Mouse (Mus musculus) myocyte (in vitro differentiated cells): Measurements from ENCODE around the gene Samd4.

Experiments used
- CEBPB ChIP-seq: IDR thresholded peaks from 2 replicates; pipeline ENCODE4 v1.6.1; 2011; ENCODE audit warnings: mild to moderate bottlenecking, moderate library complexity; ENCODE audit not compliant: poor library complexity, insufficient read depth, severe bottlenecking
- E2F4 ChIP-seq: IDR thresholded peaks from one replicate; pipeline ENCODE4 v1.6.1; 2011; ENCODE audit warnings: mild to moderate bottlenecking, control low read depth, moderate library complexity; ENCODE audit not compliant: insufficient read depth
- MAX ChIP-seq: IDR thresholded peaks from one replicate; pipeline ENCODE4 v1.6.1; 2011; ENCODE audit warnings: low read depth, mild to moderate bottlenecking, control low read depth
- MYOG ChIP-seq, 3 experiments: IDR thresholded peaks; one replicate each; pipeline ENCODE4 v1.6.1; 2011; ENCODE audit warnings: control low read depth in 2 of 3, low read depth in 2 of 3, mild to moderate bottlenecking in 2 of 3; ENCODE audit not compliant: insufficient read length in 2 of 3, control insufficient read depth in 1 of 3, insufficient read depth in 1 of 3
- POLR2A ChIP-seq: IDR thresholded peaks from one replicate; pipeline ENCODE4 v1.6.1; 2011; ENCODE audit warnings: low read depth, mild to moderate bottlenecking, control low read depth, moderate library complexity; ENCODE audit not compliant: insufficient read length
- POLR2AphosphoS2 ChIP-seq: IDR thresholded peaks from one replicate; pipeline ENCODE4 v1.6.1; 2011; ENCODE audit warnings: low read depth, control low read depth; ENCODE audit not compliant: insufficient read length
- SRF ChIP-seq: IDR thresholded peaks from one replicate; pipeline ENCODE4 v1.6.1; 2011; ENCODE audit warnings: low read depth; ENCODE audit not compliant: control insufficient read depth, insufficient read length
- TCF3 ChIP-seq: IDR thresholded peaks from one replicate; pipeline ENCODE4 v1.6.1; 2011; ENCODE audit warnings: low read depth, control low read depth; ENCODE audit not compliant: insufficient read length
- USF1 ChIP-seq: IDR thresholded peaks from one replicate; pipeline ENCODE4 v1.6.1; 2011; ENCODE audit warnings: low read depth, mild to moderate bottlenecking, control low read depth, moderate library complexity

DNA sequence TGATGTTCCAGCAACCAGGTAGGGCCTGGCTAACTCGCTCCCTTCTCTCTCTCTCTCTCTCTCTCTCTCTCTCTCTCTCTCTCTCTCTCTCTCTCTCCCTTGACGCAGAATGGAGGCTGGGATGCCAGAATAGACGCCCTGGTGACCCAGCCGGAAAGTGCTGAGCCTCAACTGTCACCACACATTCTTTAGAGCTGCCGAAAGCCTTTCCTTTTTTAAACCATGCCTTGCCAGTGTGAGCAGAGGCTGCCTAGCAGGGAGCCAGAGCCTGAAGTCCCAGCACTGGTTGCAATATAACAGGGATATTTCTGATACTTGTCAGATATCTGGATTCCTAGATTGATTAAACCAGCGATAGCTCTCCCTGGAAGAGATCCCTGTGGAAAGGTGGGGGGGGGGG lies 206.5 kb downstream of the Samd4 start:
- TF ChIP-seq SRF: no peak
- TF ChIP-seq USF1: no peak
- no peak for TF ChIP-seq CEBPB
- no peak for TF ChIP-seq POLR2A
- no peak for TF ChIP-seq E2F4
- no peak for TF ChIP-seq MAX
- TF ChIP-seq MYOG (IDR thresholded peaks at IDR 0.05; ENCODE audit: control insufficient read depth in 1 of 3, insufficient read depth in 1 of 3, insufficient read length in 2 of 3, low read depth in 2 of 3): no peak
- TF ChIP-seq TCF3: no peak
- no peak for TF ChIP-seq POLR2AphosphoS2
